Mouse (Mus musculus) cerebellum, adult 2 months (tissue): ENCODE data around the gene Mccc2.

Experiments
- CTCF ChIP-seq: fragments of 200-500 bp; IDR thresholded peaks from 2 replicates; pipeline ENCODE4 v1.5.1; 2011; ENCODE audit warnings: low read depth, mild to moderate bottlenecking, control low read depth, low read length, moderate library complexity, borderline replicate concordance; ENCODE audit not compliant: insufficient read depth
- POLR2A ChIP-seq: fragments of 200-500 bp; IDR thresholded peaks from 2 replicates; pipeline ENCODE4 v1.6.1; 2011; ENCODE audit warnings: low read length, control low read depth, borderline replicate concordance; ENCODE audit not compliant: insufficient read depth

- TF ChIP-seq POLR2A: no peak
- TF ChIP-seq CTCF: no peak
Measured at GRCm38 (mm10) chr13:99967013-99967678, 48.3 kb downstream of the Mccc2 start.
